Mouse (Mus musculus) megakaryocyte, embryonic 14.5 days (primary cell): Measurements from ENCODE around the gene Ajm1. TPM values are rescaled to one million over a fixed set of nuclear protein-coding genes. Genes with fewer than 3 reads are reported as not detected.

Experiments used
- H3K27me3 ChIP-seq: replicated peaks from 2 replicates; pipeline ENCODE3; 2012; ENCODE audit warnings: inconsistent platforms
- H3K36me3 ChIP-seq: replicated peaks from 2 replicates; pipeline ENCODE3; 2012; ENCODE audit warnings: low read length, inconsistent platforms, mixed read lengths
- H3K4me1 ChIP-seq: 2 replicates; pipeline ENCODE4 v1.6.1; 2012; ENCODE audit warnings: inconsistent platforms
- H3K4me3 ChIP-seq: replicated peaks from 2 replicates; pipeline ENCODE3; 2012; ENCODE audit warnings: moderate library complexity, mild to moderate bottlenecking, inconsistent platforms
- H3K9me3 ChIP-seq: 2 replicates; pipeline ENCODE4 v1.6.1; 2012; ENCODE audit warnings: inconsistent platforms
- FLI1 ChIP-seq: IDR thresholded peaks from 2 replicates; pipeline ENCODE4 v1.6.1; 2012; ENCODE audit warnings: low read length, inconsistent platforms, mixed read lengths
- GATA1 ChIP-seq: IDR thresholded peaks from 3 replicates; pipeline ENCODE4 v1.6.1; 2012; ENCODE audit warnings: mixed read lengths, low read length, inconsistent platforms, borderline replicate concordance
- polyA plus RNA-seq: library from polyadenylated mRNA; stranded (reverse); fragments of >175 nt; gene quantifications from 2 replicates; pipeline ENCODE4 v1.2.3, GENCODE M21; 2012; ENCODE audit warnings: low replicate concordance; ENCODE audit not compliant: insufficient read depth

Ajm1 gene
- polyA plus RNA-seq, 1 experiment, result 0.85 TPM

DNA sequence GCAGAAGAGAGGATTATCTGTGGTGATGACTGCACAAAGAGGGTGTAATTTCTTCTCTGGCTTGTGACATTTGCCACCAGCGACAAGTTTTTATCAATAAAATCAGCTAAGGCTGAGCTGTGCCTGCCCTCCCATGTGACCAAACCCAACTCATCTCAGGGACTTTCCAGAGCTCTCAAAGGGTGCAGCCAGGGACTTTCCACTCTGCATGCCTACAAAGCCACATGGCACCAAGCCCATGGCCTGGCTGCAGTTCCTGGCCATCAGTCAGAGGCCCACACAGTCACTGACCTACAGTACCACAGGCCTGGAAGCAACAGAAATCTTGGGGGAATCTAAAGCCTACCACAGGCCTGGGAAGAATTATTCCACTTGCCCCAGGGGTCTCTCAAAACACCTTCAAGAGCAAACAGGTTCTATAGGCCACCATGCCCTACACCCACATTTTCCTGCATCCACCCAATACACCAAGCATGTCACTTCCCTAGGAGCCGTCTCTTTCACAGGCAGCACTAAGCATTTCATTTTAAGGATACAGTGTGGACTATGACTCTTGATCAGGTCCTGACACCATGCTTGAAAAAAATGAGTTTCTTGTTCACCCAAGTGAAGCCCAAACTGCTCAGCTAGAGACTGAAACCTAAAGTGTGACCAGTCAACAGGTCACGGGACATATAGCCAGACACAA lies 47.2 kb downstream of the Ajm1 start:
- no peaks in the 10 kb centered on the region for H3K27me3 ChIP-seq
- no peaks in the 10 kb centered on the region for H3K9me3 ChIP-seq
- H3K4me3 ChIP-seq, result no peak overlapping the region
- TF ChIP-seq FLI1 (no peak), GATA1 (no peak)
- peaks cover 93% of the 10 kb centered on the region for H3K36me3 ChIP-seq
- H3K4me1 ChIP-seq, result peaks cover 10% of the 10 kb centered on the region

- peaks cover 93% of the 10 kb centered on the region for H3K36me3 ChIP-seq
- no peak for TF ChIP-seq GATA1
- no peaks in the 10 kb centered on the region for H3K9me3 ChIP-seq
- peaks cover 10% of the 10 kb centered on the region for H3K4me1 ChIP-seq
- no peaks in the 10 kb centered on the region for H3K27me3 ChIP-seq
- no peak overlapping the region for H3K4me3 ChIP-seq
Measured at GRCm38 (mm10) chr2:25533707-25534106, 47.9 kb downstream of the Ajm1 start.

- H3K36me3 ChIP-seq, result peaks cover 97% of the 10 kb centered on the region
- TF ChIP-seq FLI1 (no peak), GATA1 (no peak)
Measured at GRCm38 (mm10) chr2:25526510-25527302, 54.9 kb downstream of the Ajm1 start.

More at GRCm38 (mm10) chr2:25526510-25527302, 54.9 kb downstream of the Ajm1 start:
- Histone ChIP-seq H3K27me3 (no peaks in the 10 kb centered on the region), H3K9me3 (no peaks in the 10 kb centered on the region), H3K4me1 (no peaks in the 10 kb centered on the region), H3K4me3 (no peak overlapping the region)

Other genes with a start within 250 kb of the Ajm1 start
- gene Man1b1, start 249.4 kb downstream of the Ajm1 start, polyA plus RNA-seq, result 4.4 and 13.9 TPM in 2 replicates
- 4.3 and 4.4 TPM in 2 replicates for gene Dpp7, start 225.4 kb downstream of the Ajm1 start, polyA plus RNA-seq
- 12.1 and 13.3 TPM in 2 replicates for gene Uap1l1, start 216.1 kb downstream of the Ajm1 start, polyA plus RNA-seq
- 26.7 and 29.9 TPM in 2 replicates for gene Sapcd2, start 209.4 kb downstream of the Ajm1 start, polyA plus RNA-seq
- gene Entpd2, start 185.9 kb downstream of the Ajm1 start, polyA plus RNA-seq, result 1.3 TPM in 1 of 2 replicates, not detected in the other
- gene Npdc1, start 182.4 kb downstream of the Ajm1 start, polyA plus RNA-seq, result 3.7 and 3.9 TPM in 2 replicates
- gene Fut7, start 158.5 kb downstream of the Ajm1 start, polyA plus RNA-seq, result 4.3 TPM in 1 of 2 replicates, not detected in the other
- 13.1 and 24.3 TPM in 2 replicates for gene Abca2, start 153.1 kb downstream of the Ajm1 start, polyA plus RNA-seq
- not detected in 2 replicates for gene Clic3, start 124.9 kb downstream of the Ajm1 start, polyA plus RNA-seq
- 51.1 and 52.3 TPM in 2 replicates for gene Paxx, start 120.7 kb downstream of the Ajm1 start, polyA plus RNA-seq
- gene Ptgds, start 111.7 kb downstream of the Ajm1 start, polyA plus RNA-seq, result not detected in 2 replicates
- not detected in 2 replicates for gene Lcn12, start 87.8 kb downstream of the Ajm1 start, polyA plus RNA-seq
- 46.2 and 91.1 TPM in 2 replicates for gene Fbxw5, start 81.0 kb downstream of the Ajm1 start, polyA plus RNA-seq
- 0.43 TPM in 1 of 2 replicates, not detected in the other for gene C8g, start 80.0 kb downstream of the Ajm1 start, polyA plus RNA-seq
- gene Traf2, start 34.8 kb downstream of the Ajm1 start, polyA plus RNA-seq, result 0.78 and 7.0 TPM in 2 replicates
- 316 and 1,404 TPM in 2 replicates for gene Edf1, start 23.9 kb downstream of the Ajm1 start, polyA plus RNA-seq
- gene Mamdc4, start 6.9 kb downstream of the Ajm1 start, polyA plus RNA-seq, result 0.75 TPM in 1 of 2 replicates, not detected in the other
- gene Phpt1, start 6.5 kb downstream of the Ajm1 start, polyA plus RNA-seq, result 4.7 TPM in 1 of 2 replicates, not detected in the other
- 36.6 and 58.2 TPM in 2 replicates for gene Rabl6, start 26.8 kb upstream of the Ajm1 start, polyA plus RNA-seq
- gene Ccdc183, start 35.9 kb upstream of the Ajm1 start, polyA plus RNA-seq, result 0.15 TPM in 1 of 2 replicates, not detected in the other
- gene Tmem141, start 40.2 kb upstream of the Ajm1 start, polyA plus RNA-seq, result 0.94 TPM in 1 of 2 replicates, not detected in the other
- gene Fcna, start 46.3 kb upstream of the Ajm1 start, polyA plus RNA-seq, result 0.49 TPM in 1 of 2 replicates, not detected in the other
- gene Lcn8, start 71.4 kb upstream of the Ajm1 start, polyA plus RNA-seq, result not detected in 2 replicates
- not detected in 2 replicates for gene Lcn5, start 76.2 kb upstream of the Ajm1 start, polyA plus RNA-seq
- not detected in 2 replicates for gene Lcn6, start 95.0 kb upstream of the Ajm1 start, polyA plus RNA-seq
- gene Lcn10, start 101.0 kb upstream of the Ajm1 start, polyA plus RNA-seq, result not detected in 2 replicates
- gene Obp2a, start 118.3 kb upstream of the Ajm1 start, polyA plus RNA-seq, result not detected in 2 replicates
- 55.7 and 68.2 TPM in 2 replicates for gene Bmyc, start 125.0 kb upstream of the Ajm1 start, polyA plus RNA-seq
- not detected in 2 replicates for gene Obp2b, start 155.3 kb upstream of the Ajm1 start, polyA plus RNA-seq
- gene Lcn3, start 183.8 kb upstream of the Ajm1 start, polyA plus RNA-seq, result not detected in 2 replicates
- gene Lcn11, start 195.3 kb upstream of the Ajm1 start, polyA plus RNA-seq, result not detected in 2 replicates
- gene Gm13539, start 200.5 kb upstream of the Ajm1 start, polyA plus RNA-seq, result not detected in 2 replicates
- not detected in 2 replicates for gene Glt6d1, start 234.1 kb upstream of the Ajm1 start, polyA plus RNA-seq
- not detected in 2 replicates for gene Lcn9, start 241.4 kb upstream of the Ajm1 start, polyA plus RNA-seq